Mouse (Mus musculus): ENCODE measurements around the gene Foxd3.

The Foxd3 gene

DNA sequence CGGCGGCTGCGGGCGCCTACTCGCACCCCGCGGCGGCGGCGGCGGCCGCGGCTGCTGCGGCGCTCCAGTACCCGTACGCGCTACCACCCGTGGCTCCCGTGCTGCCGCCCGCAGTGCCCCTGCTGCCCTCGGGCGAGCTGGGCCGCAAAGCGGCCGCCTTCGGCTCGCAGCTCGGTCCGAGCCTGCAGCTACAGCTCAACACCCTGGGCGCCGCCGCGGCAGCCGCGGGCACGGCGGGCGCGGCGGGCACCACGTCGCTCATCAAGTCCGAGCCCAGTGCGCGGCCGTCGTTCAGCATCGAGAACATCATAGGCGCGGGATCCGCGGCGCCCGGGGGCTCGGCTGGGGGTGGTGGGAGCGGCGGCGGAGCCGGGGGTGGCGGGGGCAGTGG lies 1.3 kb downstream of the Foxd3 start:
- no peak for DNase-seq (ENCODE audit: low spot score in 2 of 2)

DNA sequence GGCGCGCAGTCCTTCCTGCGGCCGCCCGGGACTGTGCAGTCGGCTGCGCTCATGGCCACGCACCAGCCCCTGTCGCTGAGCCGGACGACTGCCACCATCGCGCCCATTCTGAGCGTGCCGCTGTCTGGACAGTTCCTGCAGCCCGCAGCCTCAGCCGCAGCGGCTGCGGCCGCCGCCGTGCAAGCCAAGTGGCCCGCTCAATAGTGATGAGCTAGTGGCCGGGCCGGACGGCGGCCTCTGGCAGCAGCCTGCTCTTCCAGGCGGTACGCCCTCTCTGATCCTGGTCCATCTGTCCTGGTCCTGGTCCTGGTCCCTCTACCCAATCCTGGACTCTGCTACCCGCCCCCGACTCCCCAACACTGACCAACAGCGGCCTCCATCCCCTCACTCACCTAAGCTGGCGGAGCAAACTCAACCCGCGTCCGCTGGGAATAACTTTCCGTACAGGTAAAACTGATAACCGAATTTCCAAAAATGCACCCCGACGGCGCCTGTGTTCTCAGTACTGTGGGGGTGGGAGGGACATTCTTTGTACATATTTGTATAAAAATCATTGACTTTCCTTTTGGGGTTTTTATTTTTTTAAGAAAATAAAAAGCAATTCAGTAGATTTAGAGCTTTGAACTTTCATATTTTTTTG lies 1.9 kb downstream of the Foxd3 start:
- DNase-seq (ENCODE audit: low spot score in 2 of 2) = peak in 1 of 2 experiments; percentile 6

- DNase-seq (ENCODE audit: low spot score in 2 of 2) = no peak
Observed at GRCm38 (mm10) chr4:99658881-99659280, 2.8 kb downstream of the Foxd3 start.

- DNase-seq (ENCODE audit: low spot score in 2 of 2) = no peak
Observed at GRCm38 (mm10) chr4:99659361-99660072, 3.4 kb downstream of the Foxd3 start.

- peak in 1 of 2 experiments; percentile 13 for DNase-seq (ENCODE audit: low spot score in 2 of 2)
Observed at GRCm38 (mm10) chr4:99660073-99660611, 4.0 kb downstream of the Foxd3 start.

DNA sequence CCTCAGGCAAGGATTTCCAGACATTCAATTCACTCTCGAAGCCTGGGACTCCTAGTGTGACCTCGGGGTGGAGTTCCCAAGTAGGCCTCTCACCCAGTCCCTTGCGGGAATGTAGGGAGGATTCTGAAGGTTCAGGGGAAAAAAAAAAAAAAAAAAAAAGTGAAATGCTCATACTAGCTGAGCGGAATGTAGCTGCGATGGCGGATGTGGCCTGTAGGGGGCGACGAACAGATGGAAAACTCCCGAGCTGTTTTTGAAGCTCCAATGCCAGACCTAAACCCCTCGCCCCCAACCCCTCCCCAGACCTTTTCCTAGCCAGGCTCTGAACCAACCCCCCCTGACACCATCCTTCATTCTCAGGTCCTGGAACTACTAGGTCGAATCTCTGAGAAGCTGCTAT lies 4.9 kb downstream of the Foxd3 start:
- DNase-seq (ENCODE audit: low spot score in 2 of 2) = peak in 1 of 2 experiments; percentile 47

DNA sequence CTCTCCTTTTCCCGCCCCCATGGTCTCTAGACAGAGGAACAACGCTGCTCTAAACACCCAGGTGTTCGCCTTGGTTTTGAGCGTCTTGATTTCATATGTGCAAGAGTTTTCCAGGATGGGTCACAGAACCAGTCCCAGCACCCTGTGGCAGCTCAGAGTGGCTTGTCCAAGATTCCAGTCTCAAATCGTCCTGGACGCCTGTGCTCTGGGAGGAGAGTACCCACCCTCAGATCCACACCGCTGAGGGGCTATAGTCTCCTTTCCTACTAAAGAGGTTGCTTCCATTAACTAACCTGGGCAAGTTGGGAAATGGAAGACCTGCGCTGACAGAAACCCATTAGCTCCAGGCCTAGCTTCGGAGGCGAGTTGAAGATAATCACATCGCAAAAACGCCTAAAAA lies 5.9 kb downstream of the Foxd3 start:
- DNase-seq (ENCODE audit: low spot score in 2 of 2) = no peak

DNA sequence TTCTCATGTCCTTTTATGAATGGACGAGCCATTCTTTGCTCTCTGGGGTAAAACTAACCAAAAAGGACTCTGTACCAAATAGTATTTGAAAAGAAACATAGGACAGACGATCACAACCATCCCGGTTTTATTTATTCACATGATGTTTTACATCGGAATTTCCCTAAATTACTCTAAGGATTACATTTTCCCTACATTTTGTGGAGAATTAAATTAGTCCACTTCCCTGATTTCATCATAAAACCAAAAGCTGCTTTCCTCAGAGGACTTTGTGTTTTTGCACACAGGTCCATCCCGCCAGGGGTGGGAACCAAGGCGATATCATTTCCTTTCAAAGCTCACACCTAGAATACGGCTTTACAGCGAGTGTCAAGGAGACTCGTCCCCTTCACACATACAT lies 6.3 kb downstream of the Foxd3 start:
- DNase-seq (ENCODE audit: low spot score in 2 of 2) = no peak

- DNase-seq (ENCODE audit: low spot score in 2 of 2) = no peak
Observed at GRCm38 (mm10) chr4:99662841-99663567, 6.9 kb downstream of the Foxd3 start.

- DNase-seq (ENCODE audit: low spot score in 2 of 2) = no peak
Observed at GRCm38 (mm10) chr4:99663710-99664109, 7.6 kb downstream of the Foxd3 start.

- DNase-seq (ENCODE audit: low spot score in 2 of 2) = no peak
Observed at GRCm38 (mm10) chr4:99670203-99670851, 14.2 kb downstream of the Foxd3 start.

DNA sequence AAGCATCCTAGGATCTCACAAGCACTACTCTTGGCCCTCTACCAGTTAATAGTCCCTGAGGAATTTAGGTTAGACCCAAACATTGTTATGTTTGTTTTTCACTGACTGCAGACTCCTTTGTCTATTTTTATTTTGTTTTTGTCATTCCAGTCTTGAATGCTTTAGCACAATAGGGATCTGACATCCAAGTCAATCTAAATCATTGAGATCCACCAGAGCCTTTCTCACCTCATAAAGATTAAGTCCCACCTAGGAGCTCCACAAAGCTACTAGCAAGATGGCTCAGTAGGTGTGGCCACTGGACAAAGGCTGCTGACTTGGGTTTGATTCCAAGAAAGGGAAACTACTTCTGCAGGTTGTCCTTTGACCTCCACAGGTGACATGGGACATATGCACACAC lies 19.1 kb downstream of the Foxd3 start:
- no peak for DNase-seq (ENCODE audit: low spot score in 2 of 2)

GRCm38 (mm10) chr4:99683941-99684340 lies 27.8 kb downstream of the Foxd3 start:
- DNase-seq (ENCODE audit: low spot score in 2 of 2) = no peak

DNA sequence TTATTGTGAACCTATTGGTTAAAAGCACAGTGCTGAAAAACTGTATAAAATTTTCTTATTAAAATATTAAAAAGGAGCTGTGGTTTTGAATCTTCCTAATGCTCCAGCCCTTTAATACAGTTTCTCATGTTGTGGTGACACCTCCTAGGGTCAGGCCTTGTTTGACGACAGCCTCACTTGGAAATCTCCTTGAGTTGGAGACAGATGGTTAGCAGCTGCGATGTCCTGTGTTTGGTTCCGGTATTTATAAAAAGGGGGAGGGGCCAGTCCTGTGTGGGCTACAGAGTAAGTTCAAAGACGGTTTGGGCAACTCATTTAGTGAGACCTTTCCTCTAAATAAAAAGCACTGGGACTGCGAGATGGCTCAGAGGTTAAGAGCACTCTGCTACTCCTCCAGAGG lies 30.2 kb downstream of the Foxd3 start:
- DNase-seq (ENCODE audit: low spot score in 2 of 2) = no peak

Data from frontal cortex, postnatal 10 days (tissue).